Mouse (Mus musculus) liver, adult 2 months (tissue): Measurements from ENCODE around the gene Ddx4.

ENCODE experiments used
- CTCF ChIP-seq: fragments of 200-500 bp; IDR thresholded peaks from 2 replicates; pipeline ENCODE4 v1.5.1; 2011; ENCODE audit warnings: low read depth, low read length, control low read depth
- POLR2A ChIP-seq: fragments of 200-500 bp; IDR thresholded peaks from 2 replicates; pipeline ENCODE4 v1.6.1; 2011; ENCODE audit warnings: low read length, control low read depth; ENCODE audit not compliant: insufficient read depth; ENCODE audit errors: extremely low read depth

DNA sequence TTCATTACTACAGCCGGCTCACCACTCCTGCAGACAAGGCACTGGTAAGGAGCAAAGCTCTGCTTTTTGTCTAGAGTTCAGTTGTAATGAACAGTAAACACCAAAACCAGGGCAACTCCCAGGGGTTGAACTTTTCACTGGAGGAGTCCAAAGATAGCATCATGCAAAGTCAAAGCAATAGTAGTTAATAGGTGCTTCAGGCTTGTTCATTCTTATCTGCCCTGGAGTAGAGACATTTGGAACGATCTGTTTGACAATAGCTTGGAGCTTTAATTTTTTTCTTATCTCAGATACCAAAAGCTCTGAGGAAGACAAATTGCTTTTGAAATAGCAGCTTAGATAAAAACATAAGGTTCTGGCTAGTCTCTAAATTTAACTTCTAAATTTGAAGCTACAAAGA, 33.9 kb upstream of the Ddx4 start:
- TF ChIP-seq POLR2A = no peak
- TF ChIP-seq CTCF = no peak
